Mouse (Mus musculus) ES-Bruce4 (cell line): ENCODE measurements at regions not wholly inside any gene's neighbourhood (a gene's known extent, or its start where the extent isn't known, plus 50 kb on each side); places are given as distances from the start of the nearest gene placed in this dataset.

Experiments
- H3K27ac ChIP-seq: 2 replicates; pipeline ENCODE4 v1.5.1; 2012; ENCODE audit warnings: low read length, inconsistent platforms; ENCODE audit not compliant: insufficient read depth
- H3K27me3 ChIP-seq: 2 replicates; pipeline ENCODE4 v1.6.1; 2012; ENCODE audit warnings: mild to moderate bottlenecking, low read length, inconsistent platforms; ENCODE audit not compliant: control insufficient read depth, poor library complexity, insufficient read depth, severe bottlenecking
- H3K36me3 ChIP-seq: 2 replicates; pipeline ENCODE4 v1.6.1; 2012; ENCODE audit warnings: inconsistent platforms, mild to moderate bottlenecking, low read length, moderate library complexity; ENCODE audit not compliant: control insufficient read depth, poor library complexity, insufficient read depth, severe bottlenecking
- H3K4me1 ChIP-seq: one replicate; pipeline ENCODE4 v1.8.1; 2011; ENCODE audit warnings: low read length; ENCODE audit not compliant: control insufficient read depth, insufficient read depth
- H3K4me3 ChIP-seq: 2 replicates; pipeline ENCODE4 v1.5.1; 2011; ENCODE audit warnings: low read depth, mild to moderate bottlenecking, low read length
- H3K9ac ChIP-seq: 2 replicates; pipeline ENCODE4 v1.6.1; 2012; ENCODE audit warnings: low read depth, mild to moderate bottlenecking, inconsistent platforms; ENCODE audit not compliant: poor library complexity, severe bottlenecking
- H3K9me3 ChIP-seq: replicated peaks from 2 replicates; pipeline ENCODE4 v1.6.1; 2012; ENCODE audit warnings: mild to moderate bottlenecking, low read length, inconsistent platforms; ENCODE audit not compliant: control insufficient read depth, poor library complexity, insufficient read depth, severe bottlenecking
- CTCF ChIP-seq: IDR thresholded peaks from one replicate; pipeline ENCODE4 v1.8.1; 2011; ENCODE audit warnings: low read depth, low read length
- EP300 ChIP-seq: IDR thresholded peaks from 2 replicates; pipeline ENCODE4 v1.6.1; 2011; ENCODE audit warnings: low read depth, low read length; ENCODE audit not compliant: insufficient read depth
- POLR2A ChIP-seq: IDR thresholded peaks from one replicate; pipeline ENCODE4 v1.8.1; 2011; ENCODE audit warnings: low read length; ENCODE audit not compliant: insufficient read depth

- Histone ChIP-seq H3K27ac (no peak overlapping the region), H3K4me1 (no peaks in the 10 kb centered on the region), H3K4me3 (no peak overlapping the region), H3K9me3 (no peaks in the 10 kb centered on the region), H3K36me3 (no peaks in the 10 kb centered on the region), H3K27me3 (no peaks in the 10 kb centered on the region), H3K9ac (no peak overlapping the region)
- TF ChIP-seq CTCF = no peak
- no peak for TF ChIP-seq EP300
- TF ChIP-seq POLR2A = no peak
Observed at GRCm38 (mm10) chr3:10974429-10974828, 638.9 kb upstream of the Gm38303 start.

- Histone ChIP-seq H3K4me1 (no peaks in the 10 kb centered on the region), H3K36me3 (no peaks in the 10 kb centered on the region), H3K9ac (no peak overlapping the region), H3K27me3 (no peaks in the 10 kb centered on the region), H3K4me3 (no peak overlapping the region), H3K9me3 (no peaks in the 10 kb centered on the region), H3K27ac (no peak overlapping the region)
- no peak for TF ChIP-seq CTCF
Observed at GRCm38 (mm10) chr3:10952583-10952982, 617.1 kb upstream of the Gm38303 start.

- no peaks in the 10 kb centered on the region for H3K4me1 ChIP-seq
- H3K27ac ChIP-seq = no peak overlapping the region
- no peaks in the 10 kb centered on the region for H3K36me3 ChIP-seq
- no peak overlapping the region for H3K4me3 ChIP-seq
- no peak for TF ChIP-seq POLR2A
- no peak for TF ChIP-seq EP300
- no peak for TF ChIP-seq CTCF
- no peak overlapping the region for H3K9ac ChIP-seq
- H3K27me3 ChIP-seq = no peaks in the 10 kb centered on the region
- peaks cover 8% of the 10 kb centered on the region for H3K9me3 ChIP-seq
Observed at GRCm38 (mm10) chr3:10917056-10917455, 581.6 kb upstream of the Gm38303 start.

- H3K27me3 ChIP-seq = no peaks in the 10 kb centered on the region
- TF ChIP-seq EP300 (no peak), CTCF (no peak), POLR2A (no peak)
- H3K4me1 ChIP-seq = no peaks in the 10 kb centered on the region
- H3K27ac ChIP-seq = no peak overlapping the region
- H3K4me3 ChIP-seq = no peak overlapping the region
- H3K36me3 ChIP-seq = no peaks in the 10 kb centered on the region
- no peak overlapping the region for H3K9ac ChIP-seq
- H3K9me3 ChIP-seq = no peaks in the 10 kb centered on the region
Observed at GRCm38 (mm10) chr3:10891981-10892380, 556.5 kb upstream of the Gm38303 start.
